Mouse (Mus musculus) cerebellum, adult 2 months (tissue): ENCODE measurements around the gene Emx2.

Source experiments
- CTCF ChIP-seq: fragments of 200-500 bp; IDR thresholded peaks from 2 replicates; pipeline ENCODE4 v1.5.1; 2011; ENCODE audit warnings: low read depth, mild to moderate bottlenecking, control low read depth, low read length, moderate library complexity, borderline replicate concordance; ENCODE audit not compliant: insufficient read depth
- POLR2A ChIP-seq: fragments of 200-500 bp; IDR thresholded peaks from 2 replicates; pipeline ENCODE4 v1.6.1; 2011; ENCODE audit warnings: low read length, control low read depth, borderline replicate concordance; ENCODE audit not compliant: insufficient read depth

GRCm38 (mm10) chr19:59479912-59480311, 21.7 kb downstream of the Emx2 start:
- TF ChIP-seq POLR2A: no peak
- no peak for TF ChIP-seq CTCF
